Mouse (Mus musculus) erythroblast, embryonic 14.5 days (primary cell): ENCODE results near the gene Clec2l.

Experiments
- GATA1 ChIP-seq: IDR thresholded peaks from 2 replicates; pipeline ENCODE4 v1.6.1; 2012; ENCODE audit warnings: low read length, inconsistent platforms, mixed read lengths
- TAL1 ChIP-seq: IDR thresholded peaks from 3 replicates; pipeline ENCODE4 v1.6.1; 2012; ENCODE audit warnings: low read length, inconsistent platforms, mixed read lengths

- TF ChIP-seq TAL1 (no peak), GATA1 (no peak)
Measured at GRCm38 (mm10) chr6:38634461-38634860, 28.4 kb upstream of the Clec2l start.
